Mouse (Mus musculus) CD8-positive naive resting alpha-beta T cell, adult 2 months (primary cell): ENCODE data around the gene Olfr512.

Experiments used
- DNase-seq, 2 experiments: peaks; one replicate each; pipeline ENCODE4 v3.0.0; 2022; ENCODE audit warnings: low read depth in 2 of 2, low spot score in 2 of 2

Olfr512 gene

DNA sequence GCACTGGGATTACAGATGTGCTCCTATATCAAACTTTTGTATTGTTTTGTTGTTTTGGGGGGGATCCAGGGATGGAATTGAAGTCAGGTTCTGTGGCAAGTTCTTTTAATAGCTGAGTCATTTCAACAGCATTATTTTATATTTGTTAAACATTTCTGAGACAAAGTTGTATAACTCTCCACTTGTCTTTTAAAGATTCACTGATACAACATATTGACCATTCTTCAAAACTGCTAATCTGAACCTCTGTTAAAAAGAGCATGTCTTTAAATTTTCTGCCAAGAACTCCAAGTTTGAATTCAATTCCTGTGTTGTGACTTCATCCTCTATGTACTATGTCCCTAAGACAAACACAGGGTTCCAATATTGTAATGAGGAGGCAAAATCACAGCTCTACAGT, at the start of gene Olfr512:
Olfr512 (plus strand) TSS at position 301 of the 400 bp plus-strand sequence.
- DNase-seq, result no peak

DNA sequence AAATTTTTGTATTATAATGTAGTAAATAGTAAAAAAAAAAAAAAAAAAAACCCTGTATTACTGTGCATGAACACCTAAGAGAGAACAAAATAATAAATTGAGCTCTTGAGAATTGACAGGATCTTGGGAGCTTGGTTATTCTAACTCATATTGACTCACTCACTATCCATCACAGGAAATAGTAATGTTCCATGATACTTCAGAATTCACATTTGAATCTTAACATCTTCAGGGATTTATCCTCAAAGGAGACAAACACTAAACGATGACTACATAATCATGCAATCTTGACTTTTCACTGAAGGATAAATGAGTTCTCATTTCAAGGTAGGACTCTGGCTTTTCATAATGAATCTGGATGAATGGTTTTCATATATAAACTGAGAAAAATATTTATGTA, 47.0 kb upstream of the Olfr512 start, which contains the start of gene Olfr510:
Olfr510 (plus strand) TSS at position 301 of the 400 bp plus-strand sequence.
- DNase-seq, result no peak

DNA sequence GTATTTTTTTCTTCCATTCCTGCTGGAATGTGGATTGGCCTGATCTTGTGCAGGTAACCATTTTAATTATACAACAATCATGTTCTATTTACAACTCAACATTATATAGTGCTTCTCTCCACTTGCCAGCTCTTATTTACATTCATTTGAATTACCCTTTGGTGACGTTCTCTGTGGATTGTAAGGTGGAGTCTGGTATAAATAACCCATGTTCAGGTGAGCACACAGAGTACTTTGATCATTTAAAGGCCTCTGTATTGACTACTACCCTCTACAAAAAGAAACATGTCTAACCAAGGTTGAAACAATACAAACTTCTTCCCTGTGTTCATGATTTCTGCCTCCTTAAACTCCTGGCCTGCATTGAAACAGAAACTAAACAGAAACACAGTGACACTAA, 42.1 kb upstream of the Olfr512 start:
- no peak for DNase-seq

DNA sequence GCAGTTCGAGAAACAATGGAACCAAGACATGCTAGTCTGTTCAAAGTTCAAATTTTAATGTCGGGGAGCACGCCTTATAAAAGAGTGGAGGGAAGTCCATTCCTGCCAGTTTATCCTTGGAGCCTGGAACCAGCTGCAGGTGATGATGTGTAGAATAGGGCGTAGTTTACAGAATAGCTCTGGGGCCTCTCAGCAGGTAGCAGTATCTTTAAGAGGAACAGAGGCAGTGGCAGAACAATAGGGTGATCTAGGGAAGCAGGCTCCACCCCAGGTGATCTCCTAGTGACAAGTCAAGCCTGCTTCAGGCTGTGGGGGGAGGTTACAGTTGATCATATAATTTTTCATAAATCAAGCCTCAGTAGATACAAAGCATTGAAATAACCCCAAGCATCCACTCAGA, 34.2 kb upstream of the Olfr512 start:
- DNase-seq, result no peak

- no peak for DNase-seq
Measured at GRCm38 (mm10) chr7:108750673-108751072, 37.6 kb downstream of the Olfr512 start, which contains the start of gene Olfr513. Gene Olfr513, plus strand, starts transcription at chr7:108750973.

DNA sequence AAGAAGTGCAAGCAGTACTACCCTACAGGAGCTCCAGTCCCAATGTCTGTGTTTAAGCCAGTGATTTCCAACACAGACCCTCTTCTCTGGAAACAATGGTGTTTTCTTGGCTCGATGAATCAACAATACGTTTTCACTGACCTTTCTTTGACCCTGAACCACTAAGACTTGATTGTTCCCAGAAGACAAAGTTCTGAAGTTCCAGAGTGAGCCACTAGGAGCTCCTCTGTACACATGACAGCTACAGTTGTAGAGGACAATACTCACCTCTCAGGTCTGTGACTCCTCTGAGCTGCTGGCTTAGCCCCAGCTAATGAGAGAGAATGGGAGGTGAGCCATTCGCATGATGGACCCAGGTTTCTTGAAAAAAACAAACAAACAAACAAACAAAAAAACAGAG, 47.3 kb downstream of the Olfr512 start:
- DNase-seq, result no peak
